Mouse (Mus musculus) heart, embryonic 13.5 days (tissue): ENCODE measurements at regions not wholly inside any gene's neighbourhood (a gene's known extent, or its start where the extent isn't known, plus 50 kb on each side); places are given as distances from the start of the nearest gene placed in this dataset.

Experiments used
- ATAC-seq: fragments of 200-750 bp; cut with Nextera tagmentation; 2 replicates; pipeline ENCODE4 v1.8.0; 2017; ENCODE audit warnings: moderate TSS enrichment; ENCODE audit not compliant: insufficient number of reproducible peaks, low FRiP score, low TSS enrichment; ENCODE audit errors: extremely low read depth
- H3K27ac ChIP-seq: fragments of 300-500 bp; sonication (generic); replicated peaks from 2 replicates; pipeline ENCODE4 v1.5.1; 2015; ENCODE audit warnings: moderate library complexity, mild to moderate bottlenecking, inconsistent platforms
- H3K27me3 ChIP-seq: fragments of 300-500 bp; sonication (generic); replicated peaks from 2 replicates; pipeline ENCODE4 v1.6.1; 2015; ENCODE audit warnings: mild to moderate bottlenecking, inconsistent platforms
- H3K36me3 ChIP-seq: fragments of 300-500 bp; sonication (generic); 2 replicates; pipeline ENCODE4 v1.6.1; 2015; ENCODE audit warnings: mild to moderate bottlenecking, inconsistent platforms
- H3K4me1 ChIP-seq: fragments of 300-500 bp; sonication (generic); 2 replicates; pipeline ENCODE4 v1.6.1; 2015; ENCODE audit warnings: inconsistent platforms
- H3K4me2 ChIP-seq: fragments of 300-500 bp; sonication (generic); 2 replicates; pipeline ENCODE4 v1.6.1; 2015; ENCODE audit warnings: inconsistent platforms, mild to moderate bottlenecking, moderate library complexity
- H3K4me3 ChIP-seq: fragments of 300-500 bp; sonication (generic); 2 replicates; pipeline ENCODE4 v1.5.1; 2015; ENCODE audit warnings: moderate library complexity, mild to moderate bottlenecking, inconsistent platforms
- H3K9ac ChIP-seq: fragments of 300-500 bp; sonication (generic); 2 replicates; pipeline ENCODE4 v1.6.1; 2015; ENCODE audit warnings: inconsistent platforms, mild to moderate bottlenecking, moderate library complexity
- H3K9me3 ChIP-seq: fragments of 300-500 bp; sonication (generic); 2 replicates; pipeline ENCODE4 v1.6.1; 2016; ENCODE audit warnings: inconsistent platforms
- WGBS: fragments of 180-500 bp; shearing (Covaris S2); methylation state at CpG from one replicate; pipeline ENCODE4 v1.1.7; 2015; ENCODE audit warnings: mixed read lengths; 5-methylcytosine and 5-hydroxymethylcytosine counted together

DNA sequence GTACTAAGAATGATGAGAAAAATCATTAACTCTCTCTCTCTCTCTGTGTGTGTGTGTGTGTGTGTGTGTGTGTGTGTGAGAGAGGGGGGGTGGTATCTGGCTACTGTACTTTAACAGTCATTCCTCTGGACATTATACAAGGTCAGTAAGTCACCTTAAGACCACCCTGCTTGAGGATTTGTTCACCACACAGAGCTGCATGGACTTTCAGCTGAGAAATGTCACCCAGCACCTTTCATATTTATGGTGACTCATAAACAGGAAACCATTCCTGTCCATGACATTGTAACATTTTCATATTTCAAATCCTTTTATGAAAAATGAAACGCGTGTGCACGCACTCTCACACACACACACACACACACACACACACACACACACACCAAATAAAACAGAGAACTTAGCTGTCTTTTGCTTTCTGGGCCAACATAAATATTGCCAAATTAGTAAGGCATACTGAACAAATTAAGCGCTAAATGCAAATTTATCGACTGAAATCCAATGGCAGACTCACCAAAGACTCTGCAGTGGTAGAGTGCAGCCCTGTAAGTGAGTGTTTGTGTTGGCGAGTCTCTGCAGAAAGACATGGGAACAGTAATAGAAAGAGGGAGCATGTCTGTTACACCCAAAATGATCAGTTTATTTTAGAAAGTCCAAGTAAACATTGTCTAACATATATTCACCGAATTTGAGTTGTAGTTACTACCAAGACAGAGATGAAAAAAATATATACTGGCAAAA is 277.7 kb downstream of the Osr1 start:
- H3K4me1 ChIP-seq: no peaks in the 10 kb centered on the region
- no peak overlapping the region for H3K9ac ChIP-seq
- H3K27me3 ChIP-seq: no peaks in the 10 kb centered on the region
- no peaks in the 10 kb centered on the region for H3K9me3 ChIP-seq
- no peaks in the 10 kb centered on the region for H3K36me3 ChIP-seq
- H3K4me2 ChIP-seq: no peak overlapping the region
- H3K4me3 ChIP-seq: no peak overlapping the region
- ATAC-seq: no peak
- H3K27ac ChIP-seq: no peak overlapping the region
- WGBS: 67% methylated on average over 7 of the region's 7 CpGs

DNA sequence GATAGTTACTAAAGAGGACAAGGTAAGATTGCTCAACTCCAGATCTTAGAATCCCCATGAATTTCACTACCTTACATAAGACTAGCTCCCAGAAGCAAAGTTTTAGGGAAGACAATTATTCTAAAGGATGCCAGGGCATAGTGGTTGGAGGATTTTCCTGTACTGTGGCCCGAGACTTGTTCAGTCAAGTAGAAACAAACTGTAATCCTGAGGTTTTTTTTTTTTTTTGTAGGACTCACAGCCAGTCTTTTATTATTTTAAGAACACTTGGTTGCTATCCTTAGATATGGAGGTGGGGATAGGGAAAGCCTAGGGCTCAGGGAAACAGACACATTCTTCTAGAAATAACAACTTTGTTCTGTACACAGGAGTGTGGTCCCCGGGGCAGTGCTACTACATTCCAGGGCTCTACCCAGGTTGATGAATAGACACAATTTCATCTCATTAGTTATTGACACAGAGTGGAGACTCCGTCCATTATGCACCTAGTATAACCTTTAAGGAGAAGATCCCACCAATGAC is 285.6 kb downstream of the Osr1 start:
- 62% methylated on average over 3 of the region's 3 CpGs for WGBS
- Histone ChIP-seq H3K27me3 (no peaks in the 10 kb centered on the region), H3K4me3 (no peak overlapping the region), H3K36me3 (no peaks in the 10 kb centered on the region), H3K27ac (no peak overlapping the region), H3K4me1 (no peaks in the 10 kb centered on the region), H3K4me2 (no peak overlapping the region), H3K9ac (no peak overlapping the region), H3K9me3 (no peaks in the 10 kb centered on the region)
- no peak for ATAC-seq

DNA sequence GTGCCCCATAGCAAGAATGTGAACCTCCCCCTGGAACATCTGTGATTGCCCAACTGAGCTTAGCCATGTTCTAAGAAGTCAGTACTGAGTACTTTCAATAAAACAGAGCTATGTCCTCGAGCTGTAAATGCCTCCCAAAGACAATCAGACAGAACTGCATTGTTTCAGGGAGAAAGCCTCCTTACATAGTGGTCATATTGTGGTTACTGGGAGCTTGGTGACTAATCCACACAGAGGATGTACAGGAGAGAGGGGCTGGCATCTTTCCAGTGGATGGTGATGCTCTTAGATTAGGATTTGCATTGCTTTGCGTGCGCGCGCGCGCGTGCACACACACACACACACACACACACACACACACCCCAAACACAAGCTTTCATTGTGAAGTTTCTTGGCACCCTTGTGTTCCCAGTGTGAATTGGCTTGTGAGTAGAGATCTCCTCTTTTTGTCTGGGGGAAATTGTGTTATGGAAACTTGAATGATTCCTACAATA is 286.3 kb downstream of the Osr1 start:
- 88% methylated on average over 8 of the region's 8 CpGs for WGBS

DNA sequence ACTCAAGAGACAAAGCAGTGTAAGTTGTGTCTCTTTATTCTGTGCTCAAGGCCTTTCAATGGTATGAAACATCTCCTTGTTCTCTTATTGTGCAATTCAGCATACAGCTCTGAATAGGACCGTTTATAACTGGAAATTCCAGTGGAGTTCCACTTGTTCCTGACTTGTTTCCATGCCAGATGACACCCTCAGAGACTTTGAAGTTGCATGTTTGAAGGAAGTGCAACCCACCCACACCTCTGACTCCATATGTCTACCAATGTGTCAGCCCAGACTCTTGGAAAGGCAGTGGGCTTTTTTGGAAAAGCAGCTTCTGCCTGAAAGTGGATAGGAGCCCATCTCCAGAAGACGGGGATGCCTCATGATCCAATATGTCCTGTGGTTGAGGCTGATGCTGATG is 288.1 kb downstream of the Osr1 start:
- H3K4me1 ChIP-seq: no peaks in the 10 kb centered on the region
- no peak overlapping the region for H3K4me2 ChIP-seq
- H3K9me3 ChIP-seq: no peaks in the 10 kb centered on the region
- H3K4me3 ChIP-seq: no peak overlapping the region
- H3K36me3 ChIP-seq: no peaks in the 10 kb centered on the region
- no peak overlapping the region for H3K27ac ChIP-seq
- H3K9ac ChIP-seq: no peak overlapping the region
- H3K27me3 ChIP-seq: no peaks in the 10 kb centered on the region
- WGBS: 82% methylated on average over 2 of the region's 2 CpGs
- no peak for ATAC-seq

More for the DNA sequence above, 286.3 kb downstream of the Osr1 start:
- H3K27ac ChIP-seq: no peak overlapping the region
- H3K27me3 ChIP-seq: no peaks in the 10 kb centered on the region
- H3K4me2 ChIP-seq: no peak overlapping the region
- no peaks in the 10 kb centered on the region for H3K4me1 ChIP-seq
- H3K9ac ChIP-seq: no peak overlapping the region
- no peak for ATAC-seq
- H3K4me3 ChIP-seq: no peak overlapping the region
- H3K9me3 ChIP-seq: no peaks in the 10 kb centered on the region
- no peaks in the 10 kb centered on the region for H3K36me3 ChIP-seq

DNA sequence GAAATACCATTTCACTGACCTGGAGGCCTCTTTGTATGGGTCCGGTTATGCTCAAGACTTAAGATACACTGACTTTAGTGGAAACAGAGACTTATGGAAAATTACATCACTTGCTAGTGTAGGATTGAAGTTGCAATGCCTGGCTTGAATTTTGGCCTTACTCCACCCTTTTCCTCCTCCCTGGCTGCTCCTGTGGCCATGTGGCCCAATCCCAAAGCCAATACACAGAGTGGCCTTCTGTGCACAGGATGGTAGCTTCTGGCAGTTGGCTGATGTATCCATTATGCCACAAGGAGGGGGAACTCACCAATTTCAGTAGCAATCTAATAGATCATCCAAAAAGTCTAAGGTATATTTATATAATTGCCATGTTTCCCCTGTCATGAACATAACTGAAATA is 292.4 kb downstream of the Osr1 start:
- Histone ChIP-seq H3K4me1 (no peaks in the 10 kb centered on the region), H3K9me3 (no peaks in the 10 kb centered on the region), H3K4me3 (no peak overlapping the region), H3K9ac (no peak overlapping the region), H3K4me2 (no peak overlapping the region), H3K36me3 (no peaks in the 10 kb centered on the region), H3K27me3 (no peaks in the 10 kb centered on the region), H3K27ac (no peak overlapping the region)
- no peak for ATAC-seq
- 79% methylated on average over 1 of the region's 1 CpGs for WGBS

DNA sequence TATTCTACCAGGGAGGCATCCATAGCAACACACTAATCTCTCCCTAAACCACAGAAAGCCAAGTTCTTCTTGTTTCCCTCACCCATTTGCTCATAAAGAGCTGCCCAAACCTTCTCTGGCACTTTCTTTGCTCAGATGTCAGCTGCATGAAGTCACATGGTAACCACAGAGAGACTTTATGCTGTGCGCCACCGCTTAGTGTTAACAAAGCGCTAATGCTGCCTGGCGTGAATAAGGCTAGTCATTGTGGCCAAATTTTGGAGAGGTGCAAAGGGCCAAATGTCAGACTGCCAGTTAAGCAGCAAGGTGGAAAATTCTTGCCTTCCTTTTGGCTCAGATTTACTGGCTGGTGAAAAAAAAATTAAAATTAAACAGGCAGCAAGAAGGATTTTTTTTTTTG is 302.3 kb downstream of the Osr1 start:
- Histone ChIP-seq H3K4me2 (no peak overlapping the region), H3K9ac (no peak overlapping the region), H3K9me3 (no peaks in the 10 kb centered on the region), H3K36me3 (no peaks in the 10 kb centered on the region), H3K4me1 (no peaks in the 10 kb centered on the region), H3K4me3 (no peak overlapping the region), H3K27me3 (no peaks in the 10 kb centered on the region), H3K27ac (no peak overlapping the region)
- ATAC-seq: no peak
- 88% methylated on average over 4 of the region's 4 CpGs for WGBS

DNA sequence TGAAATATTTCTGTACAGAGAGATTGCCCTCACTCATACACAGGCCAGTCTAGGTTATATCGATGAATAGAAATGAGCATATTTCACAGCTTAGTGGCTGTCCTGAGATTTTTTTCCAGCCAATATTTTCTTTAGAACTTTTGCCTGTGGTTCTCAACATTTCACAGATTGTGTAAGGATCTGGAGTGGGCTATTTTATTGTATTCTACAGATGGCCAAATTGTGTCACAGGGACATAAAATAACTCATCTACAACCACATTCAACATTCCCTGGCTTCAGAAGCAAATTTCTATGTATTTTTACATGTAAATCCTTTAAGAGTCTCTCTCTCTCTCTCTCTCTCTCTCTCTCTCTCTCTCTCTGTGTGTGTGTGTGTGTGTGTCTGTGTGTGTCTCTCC is 303.3 kb downstream of the Osr1 start:
- no peaks in the 10 kb centered on the region for H3K36me3 ChIP-seq
- no peak overlapping the region for H3K27ac ChIP-seq
- H3K27me3 ChIP-seq: no peaks in the 10 kb centered on the region
- H3K4me1 ChIP-seq: no peaks in the 10 kb centered on the region
- no peak overlapping the region for H3K9ac ChIP-seq
- H3K9me3 ChIP-seq: no peaks in the 10 kb centered on the region
- 82% methylated on average over 1 of the region's 1 CpGs for WGBS
- H3K4me2 ChIP-seq: no peak overlapping the region
- H3K4me3 ChIP-seq: no peak overlapping the region
- no peak for ATAC-seq

DNA sequence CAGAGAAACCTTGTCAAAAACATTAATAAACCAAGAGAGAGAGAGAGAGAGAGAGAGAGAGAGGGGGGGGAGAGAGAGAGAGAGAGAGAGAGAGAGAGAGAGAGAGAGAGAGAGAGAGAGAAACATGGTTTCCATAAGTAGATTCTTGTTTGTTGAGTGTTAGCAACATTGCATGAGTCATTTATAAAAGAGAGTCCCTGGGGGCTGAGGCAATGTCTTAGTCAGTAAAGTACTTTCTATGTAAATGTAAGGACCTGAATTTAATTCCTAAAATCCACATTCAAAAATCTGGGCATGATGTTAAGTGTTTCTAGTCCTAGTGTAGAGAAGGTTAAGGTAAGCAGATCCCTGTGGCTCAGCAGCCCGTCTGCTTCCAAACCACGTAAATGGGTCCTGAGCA is 304.9 kb downstream of the Osr1 start:
- Histone ChIP-seq H3K4me1 (no peaks in the 10 kb centered on the region), H3K27ac (no peak overlapping the region), H3K9me3 (no peaks in the 10 kb centered on the region), H3K4me2 (no peak overlapping the region), H3K36me3 (no peaks in the 10 kb centered on the region), H3K9ac (no peak overlapping the region), H3K27me3 (no peaks in the 10 kb centered on the region), H3K4me3 (no peak overlapping the region)
- 86% methylated on average over 2 of the region's 2 CpGs for WGBS
- no peak for ATAC-seq

DNA sequence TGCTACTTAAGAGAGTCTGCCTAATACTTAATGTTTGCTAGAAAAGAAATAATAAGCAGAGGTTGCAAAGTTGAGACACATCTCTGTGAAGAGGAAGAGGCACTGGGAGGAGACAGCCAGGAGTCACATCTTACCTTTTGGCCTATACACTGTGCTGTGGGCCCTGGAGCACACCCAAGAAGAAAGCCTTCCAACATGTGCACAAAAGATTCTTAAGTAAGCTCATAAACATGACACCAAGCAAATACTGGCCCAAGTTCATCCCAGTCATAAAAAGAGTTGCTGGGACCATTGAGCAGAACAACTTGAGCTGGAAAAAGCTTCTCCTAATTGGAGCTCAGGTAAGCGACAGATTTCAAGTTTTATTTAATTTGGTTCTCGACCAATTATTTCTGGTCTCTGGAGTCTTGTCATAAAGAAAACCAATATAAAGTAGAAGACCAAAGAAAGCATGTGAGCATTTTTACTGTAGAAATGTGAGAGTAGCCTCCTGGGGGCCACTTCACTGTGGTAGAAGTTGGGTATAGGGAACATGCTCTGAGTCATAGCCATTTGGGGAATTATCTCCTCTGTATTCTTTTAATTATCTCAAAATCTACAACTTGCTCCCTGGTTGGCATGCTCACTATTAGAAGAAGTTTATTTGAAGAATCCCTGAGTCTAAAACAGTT is 312.2 kb downstream of the Osr1 start:
- Histone ChIP-seq H3K4me3 (no peak overlapping the region), H3K9ac (no peak overlapping the region), H3K27me3 (no peaks in the 10 kb centered on the region), H3K9me3 (no peaks in the 10 kb centered on the region), H3K36me3 (no peaks in the 10 kb centered on the region), H3K4me2 (no peak overlapping the region), H3K27ac (no peak overlapping the region), H3K4me1 (no peaks in the 10 kb centered on the region)
- 81% methylated on average over 2 of the region's 2 CpGs for WGBS
- no peak for ATAC-seq

DNA sequence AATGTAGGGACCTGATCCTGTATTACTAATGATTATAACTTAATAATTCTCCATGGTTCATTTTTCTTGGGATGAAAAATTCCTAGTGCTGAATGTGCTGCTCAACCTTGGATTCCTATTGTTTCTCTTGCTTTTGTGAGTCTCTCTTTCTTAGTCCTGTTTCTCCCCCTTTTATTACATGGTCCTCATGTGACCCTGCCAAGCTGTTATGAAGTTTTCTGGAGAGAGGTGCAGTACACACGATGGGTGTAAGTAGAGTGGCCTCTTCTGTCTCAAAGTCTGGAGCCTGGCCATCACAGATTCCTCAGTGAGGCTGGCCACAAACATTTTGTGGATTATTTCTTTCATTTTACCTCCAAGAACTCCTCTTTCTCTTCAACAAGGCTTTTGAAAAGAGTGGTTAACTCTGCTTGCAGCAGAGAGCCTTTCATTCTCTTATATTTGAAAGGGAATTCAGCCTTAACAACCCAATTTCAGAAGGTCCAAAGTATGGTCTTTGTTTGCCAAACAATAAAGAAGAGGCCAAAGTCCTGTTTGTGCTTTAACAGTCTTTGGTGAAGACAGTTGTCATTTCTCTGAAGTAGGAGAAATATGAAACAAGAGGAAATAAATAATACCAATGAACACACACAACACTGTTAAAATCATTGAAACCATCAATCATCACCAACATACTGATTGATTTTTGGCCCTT is 313.3 kb downstream of the Osr1 start:
- H3K27me3 ChIP-seq: no peaks in the 10 kb centered on the region
- H3K4me3 ChIP-seq: no peak overlapping the region
- no peaks in the 10 kb centered on the region for H3K9me3 ChIP-seq
- no peaks in the 10 kb centered on the region for H3K4me1 ChIP-seq
- no peak overlapping the region for H3K9ac ChIP-seq
- WGBS: 50% methylated on average over 1 of the region's 1 CpGs
- no peaks in the 10 kb centered on the region for H3K36me3 ChIP-seq
- H3K27ac ChIP-seq: no peak overlapping the region
- H3K4me2 ChIP-seq: no peak overlapping the region
- ATAC-seq: no peak

DNA sequence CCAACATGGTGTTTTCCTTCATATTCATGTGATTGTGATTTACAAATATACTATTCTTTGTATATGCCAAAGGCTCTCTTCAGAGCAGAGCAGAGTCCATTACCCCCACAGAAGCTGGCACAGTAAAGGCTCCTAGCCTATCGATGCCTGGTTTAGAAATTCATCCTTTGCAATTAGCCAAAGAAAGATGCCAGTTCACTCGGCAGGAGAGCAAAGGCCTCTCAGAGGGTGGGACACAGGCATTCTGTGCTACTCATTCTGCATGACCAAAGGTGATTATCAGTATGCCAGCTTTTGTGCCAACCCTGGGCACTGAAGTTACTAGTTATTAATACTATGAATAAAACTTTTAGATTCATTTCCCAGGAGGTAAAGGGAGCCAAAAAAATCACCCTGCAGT is 324.6 kb downstream of the Osr1 start:
- Histone ChIP-seq H3K27ac (no peak overlapping the region), H3K36me3 (no peaks in the 10 kb centered on the region), H3K9me3 (no peaks in the 10 kb centered on the region), H3K27me3 (no peaks in the 10 kb centered on the region), H3K9ac (no peak overlapping the region), H3K4me2 (no peak overlapping the region), H3K4me1 (peaks cover 9% of the 10 kb centered on the region), H3K4me3 (no peak overlapping the region)
- 64% methylated on average over 2 of the region's 2 CpGs for WGBS
- no peak for ATAC-seq
